Mouse (Mus musculus) ovary, adult 18-20 months (tissue): ENCODE measurements around the gene Sdk2.

Experiments used
- DNase-seq: peaks from one replicate; pipeline ENCODE4 v3.0.0; 2022; ENCODE audit warnings: low spot score, mixed read lengths

Gene Sdk2

GRCm38 (mm10) chr11:113842879-113843278 is 224.0 kb downstream of the Sdk2 start:
- no peak for DNase-seq

- DNase-seq, result no peak
Measured at GRCm38 (mm10) chr11:113831608-113832007, 235.2 kb downstream of the Sdk2 start.

GRCm38 (mm10) chr11:113828081-113828554 is 238.7 kb downstream of the Sdk2 start:
- DNase-seq, result no peak

GRCm38 (mm10) chr11:113820005-113820404 is 246.8 kb downstream of the Sdk2 start:
- DNase-seq, result no peak

- DNase-seq, result no peak
Measured at GRCm38 (mm10) chr11:113819001-113819400, 247.8 kb downstream of the Sdk2 start.

GRCm38 (mm10) chr11:113816971-113817548 is 249.8 kb downstream of the Sdk2 start:
- peak; percentile 63 for DNase-seq

GRCm38 (mm10) chr11:113816439-113816838 is 250.4 kb downstream of the Sdk2 start:
- DNase-seq, result no peak

- DNase-seq, result no peak
Measured at GRCm38 (mm10) chr11:113811546-113812339, 255.1 kb downstream of the Sdk2 start.

GRCm38 (mm10) chr11:113810638-113811545 is 256.0 kb downstream of the Sdk2 start:
- peak; percentile 26 for DNase-seq

- DNase-seq, result no peak
Measured at GRCm38 (mm10) chr11:113807086-113807485, 259.8 kb downstream of the Sdk2 start.

- DNase-seq, result no peak
Measured at GRCm38 (mm10) chr11:113806382-113807077, 260.3 kb downstream of the Sdk2 start.

- DNase-seq, result no peak
Measured at GRCm38 (mm10) chr11:113805974-113806373, 260.9 kb downstream of the Sdk2 start.

GRCm38 (mm10) chr11:113803321-113803941 is 263.4 kb downstream of the Sdk2 start:
- DNase-seq, result no peak

GRCm38 (mm10) chr11:113802456-113802855 is 264.4 kb downstream of the Sdk2 start:
- DNase-seq, result no peak

GRCm38 (mm10) chr11:113800026-113800425 is 266.8 kb downstream of the Sdk2 start:
- no peak for DNase-seq

- DNase-seq, result no peak
Measured at GRCm38 (mm10) chr11:113799041-113799447, 267.8 kb downstream of the Sdk2 start.

- DNase-seq, result no peak
Measured at GRCm38 (mm10) chr11:113798011-113798410, 268.8 kb downstream of the Sdk2 start.

- no peak for DNase-seq
Measured at GRCm38 (mm10) chr11:113797014-113797983, 269.5 kb downstream of the Sdk2 start.

GRCm38 (mm10) chr11:113795846-113796245 is 271.0 kb downstream of the Sdk2 start:
- no peak for DNase-seq
